Mouse (Mus musculus) liver, adult 2 months (tissue): ENCODE measurements around the gene Sirpa.

Experiments used
- CTCF ChIP-seq: fragments of 200-500 bp; IDR thresholded peaks from 2 replicates; pipeline ENCODE4 v1.5.1; 2011; ENCODE audit warnings: low read depth, low read length, control low read depth
- POLR2A ChIP-seq: fragments of 200-500 bp; IDR thresholded peaks from 2 replicates; pipeline ENCODE4 v1.6.1; 2011; ENCODE audit warnings: low read length, control low read depth; ENCODE audit not compliant: insufficient read depth; ENCODE audit errors: extremely low read depth

DNA sequence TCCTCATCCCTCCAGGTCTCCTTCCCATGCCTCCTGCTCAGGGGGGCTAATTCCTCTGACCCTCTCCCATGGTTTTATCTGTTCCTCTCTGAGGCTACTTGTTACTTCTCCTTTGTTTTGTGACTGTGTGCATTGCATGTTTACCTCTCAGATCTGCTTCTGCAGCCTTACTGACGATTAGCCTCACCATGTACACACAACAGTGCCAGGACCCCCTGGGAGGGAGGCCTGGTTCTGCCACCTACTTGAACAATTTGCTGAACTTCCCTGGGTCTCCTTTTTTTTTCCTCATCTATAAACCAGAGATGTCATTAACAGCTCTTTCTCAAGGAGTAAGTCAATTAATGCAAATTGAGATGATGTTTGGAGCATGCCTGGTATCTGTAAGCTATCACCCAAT lies 4.9 kb downstream of the Sirpa start:
- no peak for TF ChIP-seq CTCF
- no peak for TF ChIP-seq POLR2A
